Mouse (Mus musculus) E14TG2a.4 (cell line): Measurements from ENCODE around the gene Galnt16.
A peak's percentile ranks its signal among the peaks of the same experiment; 100 is the strongest.

Experiments
- H3K27me3 ChIP-seq: 2 replicates; pipeline ENCODE4 v1.6.1; 2014; ENCODE audit warnings: low read length, control low read depth; ENCODE audit not compliant: insufficient read depth
- H3K36me3 ChIP-seq: 2 replicates; pipeline ENCODE4 v1.6.1; 2014; ENCODE audit warnings: low read length, control low read depth; ENCODE audit not compliant: insufficient read depth
- H3K4me1 ChIP-seq: replicated peaks from 2 replicates; pipeline ENCODE4 v1.6.1; 2014; ENCODE audit warnings: low read depth, low read length, control low read depth
- H3K4me3 ChIP-seq: replicated peaks from 2 replicates; pipeline ENCODE4 v1.5.1; 2014; ENCODE audit warnings: mild to moderate bottlenecking, low read length
- H3K9me3 ChIP-seq: 2 replicates; pipeline ENCODE4 v1.6.1; 2014; ENCODE audit warnings: low read length, control low read depth
- CTCF ChIP-seq: conservative IDR thresholded peaks from 2 replicates; pipeline ENCODE4 v1.5.1; 2014; ENCODE audit warnings: low read length
- NANOG ChIP-seq: IDR thresholded peaks from 2 replicates; pipeline ENCODE4 v1.6.1; 2014; ENCODE audit warnings: borderline replicate concordance, low read length, mixed read lengths
- POU5F1 ChIP-seq: IDR thresholded peaks from 2 replicates; pipeline ENCODE4 v1.6.1; 2014; ENCODE audit warnings: low read length, borderline replicate concordance

The Galnt16 gene

GRCm38 (mm10) chr12:80668391-80668790 lies 150.3 kb downstream of the Galnt16 start:
- peaks cover 7% of the 10 kb centered on the region for H3K4me1 ChIP-seq
- H3K36me3 ChIP-seq = peaks cover 54% of the 10 kb centered on the region
- no peak for TF ChIP-seq CTCF
- TF ChIP-seq NANOG = no peak
- TF ChIP-seq POU5F1 = no peak
- H3K9me3 ChIP-seq = no peaks in the 10 kb centered on the region
- no peak overlapping the region for H3K4me3 ChIP-seq
- H3K27me3 ChIP-seq = no peaks in the 10 kb centered on the region

- Histone ChIP-seq H3K9me3 (no peaks in the 10 kb centered on the region), H3K27me3 (no peaks in the 10 kb centered on the region), H3K4me3 (no peak overlapping the region), H3K36me3 (peaks cover 44% of the 10 kb centered on the region), H3K4me1 (peaks cover 10% of the 10 kb centered on the region)
- TF ChIP-seq CTCF = peak; percentile 94
- TF ChIP-seq POU5F1 = no peak
- no peak for TF ChIP-seq NANOG
Observed at GRCm38 (mm10) chr12:80673170-80673569, 155.1 kb downstream of the Galnt16 start.
